Mouse (Mus musculus) thymus, adult 2 months (tissue): Measurements from ENCODE around the gene Peli2.

ENCODE experiments used
- CTCF ChIP-seq: fragments of 200-500 bp; IDR thresholded peaks from 2 replicates; pipeline ENCODE4 v1.5.1; 2012; ENCODE audit warnings: mild to moderate bottlenecking, control low read depth, low read length, moderate library complexity, borderline replicate concordance; ENCODE audit not compliant: control insufficient read depth, poor library complexity, insufficient read depth; ENCODE audit errors: extremely low read depth
- POLR2A ChIP-seq: fragments of 200-500 bp; IDR thresholded peaks from 2 replicates; pipeline ENCODE4 v1.6.1; 2012; ENCODE audit warnings: mild to moderate bottlenecking, low read length, control low read depth, moderate library complexity; ENCODE audit not compliant: control insufficient read depth, poor library complexity, insufficient read depth; ENCODE audit errors: extremely low read depth

GRCm38 (mm10) chr14:48191925-48192324 is 71.3 kb downstream of the Peli2 start:
- TF ChIP-seq CTCF (no peak), POLR2A (no peak)
